Mouse (Mus musculus) lung, embryonic 14.5 days (tissue): ENCODE results near the gene Ccdc170. TPM values are rescaled to one million over a fixed set of nuclear protein-coding genes. Genes with fewer than 3 reads are reported as not detected.

ENCODE experiments used
- ATAC-seq: fragments of 200-750 bp; cut with Nextera tagmentation; 2 replicates; pipeline ENCODE4 v1.8.0; 2017; ENCODE audit warnings: mild to moderate bottlenecking, moderate TSS enrichment, moderate library complexity; ENCODE audit not compliant: insufficient read depth
- DNase-seq: peaks from one replicate; pipeline ENCODE4 v3.0.0-alpha.2; 2015
- H3K27ac ChIP-seq: fragments of 300-500 bp; sonication (generic); 2 replicates; pipeline ENCODE4 v1.5.1; 2014; ENCODE audit warnings: low read depth, mild to moderate bottlenecking, moderate library complexity
- H3K27me3 ChIP-seq: fragments of 300-500 bp; sonication (generic); 2 replicates; pipeline ENCODE4 v1.6.1; 2014; ENCODE audit warnings: low read length, control low read depth; ENCODE audit not compliant: insufficient read depth
- H3K36me3 ChIP-seq: fragments of 300-500 bp; sonication (generic); 2 replicates; pipeline ENCODE4 v1.6.1; 2014; ENCODE audit warnings: control low read depth; ENCODE audit not compliant: insufficient read depth
- H3K4me1 ChIP-seq: fragments of 300-500 bp; sonication (generic); 2 replicates; pipeline ENCODE4 v1.6.1; 2014; ENCODE audit warnings: antibody characterized with exemption, control low read depth; ENCODE audit not compliant: insufficient read depth
- H3K4me2 ChIP-seq: fragments of 300-500 bp; sonication (generic); 2 replicates; pipeline ENCODE4 v1.6.1; 2014; ENCODE audit warnings: mild to moderate bottlenecking
- H3K4me3 ChIP-seq: fragments of 300-500 bp; sonication (generic); 2 replicates; pipeline ENCODE4 v1.5.1; 2014; ENCODE audit warnings: low read depth, low read length
- H3K9ac ChIP-seq: fragments of 300-500 bp; sonication (generic); 2 replicates; pipeline ENCODE4 v1.6.1; 2014
- H3K9me3 ChIP-seq: fragments of 300-500 bp; sonication (generic); 2 replicates; pipeline ENCODE4 v1.6.1; 2016; ENCODE audit warnings: low read depth, low read length, control low read depth
- CTCF ChIP-seq: IDR thresholded peaks from 2 replicates; pipeline ENCODE4 v1.5.1; 2016; ENCODE audit warnings: antibody characterized with exemption, low read depth
- WGBS: fragments of 180-500 bp; shearing (Covaris S2); extraction: QIAGEN DNeasy Blood & Tissue Kit; methylation state at CpG from one replicate; pipeline ENCODE4 v1.1.7; 2014; 5-methylcytosine and 5-hydroxymethylcytosine counted together
- polyA plus RNA-seq: library from polyadenylated mRNA; unstranded; fragments of >200 nt; fragmentation: Nextera tagmentation; extraction: Ambion mirVana; gene quantifications from 2 replicates; pipeline ENCODE4 v1.2.1, GENCODE M21; 2014

Gene Ccdc170
- polyA plus RNA-seq, 1 experiment from 2014 or later = 0.12 TPM

DNA sequence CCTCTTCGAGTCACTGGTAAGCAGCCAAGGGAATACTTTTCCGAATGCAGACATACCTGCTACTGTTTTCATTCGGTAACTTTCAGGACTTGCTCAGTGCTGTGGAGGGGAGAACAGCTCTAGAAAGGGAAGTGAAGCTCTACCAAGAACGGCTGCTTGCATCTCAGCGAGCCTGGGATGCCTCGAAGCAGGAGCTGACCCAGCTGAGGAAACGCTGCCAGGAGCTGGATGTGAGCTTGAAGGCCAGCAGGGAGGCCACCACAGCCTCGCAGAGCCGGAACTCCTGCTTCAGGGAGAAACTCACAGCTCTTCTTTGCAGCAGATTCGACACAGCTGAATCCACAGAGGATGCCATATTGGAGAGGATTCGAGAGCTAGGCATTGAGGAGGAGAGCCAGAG lies 51.6 kb downstream of the Ccdc170 start:
- Histone ChIP-seq H3K27ac (no peak overlapping the region), H3K36me3 (no peaks in the 10 kb centered on the region), H3K4me2 (no peak overlapping the region), H3K9ac (no peak overlapping the region), H3K9me3 (no peaks in the 10 kb centered on the region), H3K27me3 (no peaks in the 10 kb centered on the region), H3K4me1 (no peaks in the 10 kb centered on the region), H3K4me3 (no peak overlapping the region)
- no peak for TF ChIP-seq CTCF
- DNase-seq = no peak
- 79% methylated on average over 11 of the region's 11 CpGs for WGBS
- ATAC-seq = no peak

DNA sequence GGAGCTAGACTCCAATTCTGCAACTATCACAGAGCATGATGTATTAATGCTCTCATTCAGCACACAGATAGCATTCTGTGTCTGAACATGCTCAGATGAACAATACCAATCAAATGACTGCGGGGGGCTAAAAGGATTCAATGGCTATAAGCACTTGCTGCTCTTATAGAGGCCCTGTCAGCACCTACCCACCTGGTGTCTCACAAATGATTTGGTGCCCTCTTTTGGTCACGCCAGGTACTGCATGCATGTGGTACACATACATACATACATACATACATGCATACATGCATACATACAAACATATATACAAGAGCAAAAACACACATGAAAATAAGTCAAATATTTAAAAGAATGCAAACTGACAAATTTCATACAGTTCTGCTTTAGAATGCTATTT lies 63.2 kb downstream of the Ccdc170 start:
- Histone ChIP-seq H3K9ac (no peak overlapping the region), H3K9me3 (no peaks in the 10 kb centered on the region), H3K4me2 (no peak overlapping the region), H3K27ac (no peak overlapping the region), H3K27me3 (no peaks in the 10 kb centered on the region), H3K4me3 (no peak overlapping the region), H3K4me1 (no peaks in the 10 kb centered on the region), H3K36me3 (no peaks in the 10 kb centered on the region)
- WGBS = 95% methylated on average over 2 of the region's 2 CpGs
- DNase-seq = peak; percentile 21
- ATAC-seq = no peak
- TF ChIP-seq CTCF = peak; percentile 48

DNA sequence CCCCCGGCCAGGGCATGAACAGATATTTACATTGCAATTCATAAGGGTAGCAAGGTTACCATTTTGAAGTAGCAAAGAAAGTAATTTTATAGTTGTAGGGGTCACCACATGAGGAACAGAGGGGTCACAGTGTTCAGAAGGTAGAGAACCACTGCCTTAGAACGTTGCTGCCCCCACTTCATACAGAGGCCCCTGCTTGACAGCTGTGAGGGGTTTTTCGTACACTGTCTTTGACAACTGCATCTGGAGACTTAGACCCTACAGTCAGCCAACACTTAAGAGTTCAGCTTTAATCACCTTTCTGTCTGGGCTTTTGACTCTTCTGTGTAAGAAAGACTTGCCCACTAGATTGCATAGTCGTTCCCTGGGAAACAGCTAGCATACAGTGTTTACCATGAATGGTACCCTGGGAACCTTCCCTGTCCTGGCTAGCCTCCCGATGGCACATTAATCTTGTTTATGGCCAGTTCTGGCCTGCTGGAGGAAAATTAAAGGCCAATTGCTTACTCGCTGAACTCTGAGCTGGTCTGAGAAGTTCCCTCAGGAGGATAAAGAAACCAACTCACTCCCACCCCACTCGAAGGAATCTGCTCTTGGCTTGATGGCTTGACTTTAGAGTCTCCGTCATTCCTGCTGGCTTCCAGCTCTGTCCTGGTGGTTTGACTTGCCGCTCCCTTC lies 71.3 kb downstream of the Ccdc170 start:
- Histone ChIP-seq H3K9me3 (no peaks in the 10 kb centered on the region), H3K4me1 (no peaks in the 10 kb centered on the region), H3K4me2 (no peak overlapping the region), H3K9ac (no peak overlapping the region), H3K27me3 (no peaks in the 10 kb centered on the region), H3K4me3 (no peak overlapping the region), H3K36me3 (no peaks in the 10 kb centered on the region), H3K27ac (no peak overlapping the region)
- 50% methylated on average over 9 of the region's 9 CpGs for WGBS
- TF ChIP-seq CTCF = no peak
- peak; percentile 57 for DNase-seq
- ATAC-seq = peak; percentile 75; the same call in 1 of the 2 replicates

DNA sequence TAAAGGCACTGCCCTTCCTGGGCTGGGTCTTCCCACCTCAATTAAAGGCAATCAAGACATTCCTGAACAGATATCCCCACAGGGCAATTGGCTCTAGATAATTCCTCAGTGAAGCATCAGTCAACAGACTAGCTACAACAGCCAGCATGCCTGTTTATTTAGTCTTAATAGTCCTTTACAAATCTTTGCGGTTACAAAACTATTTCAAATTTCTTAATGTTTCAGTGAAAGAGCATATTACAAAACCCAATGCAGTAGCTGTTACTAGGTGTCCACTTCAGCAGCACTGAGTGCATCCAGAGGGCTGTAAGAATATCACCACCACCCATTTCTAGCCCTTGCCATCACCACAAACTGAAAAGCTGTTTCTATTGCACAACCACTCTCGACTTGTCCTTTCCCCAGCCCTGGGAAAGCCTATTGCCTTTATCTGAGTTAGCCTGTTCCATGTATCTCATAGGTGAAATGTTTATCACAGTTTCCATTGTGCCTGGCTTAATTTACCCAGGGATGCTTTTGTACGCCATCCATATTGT lies 74.6 kb downstream of the Ccdc170 start:
- H3K4me3 ChIP-seq = no peak overlapping the region
- DNase-seq (no peak), ATAC-seq (no peak)
- H3K4me2 ChIP-seq = no peak overlapping the region
- H3K9ac ChIP-seq = no peak overlapping the region
- TF ChIP-seq CTCF = no peak
- no peaks in the 10 kb centered on the region for H3K4me1 ChIP-seq
- H3K9me3 ChIP-seq = no peaks in the 10 kb centered on the region
- no peaks in the 10 kb centered on the region for H3K27me3 ChIP-seq
- H3K36me3 ChIP-seq = no peaks in the 10 kb centered on the region
- H3K27ac ChIP-seq = no peak overlapping the region
- WGBS = 75% methylated on average over 3 of the region's 3 CpGs

DNA sequence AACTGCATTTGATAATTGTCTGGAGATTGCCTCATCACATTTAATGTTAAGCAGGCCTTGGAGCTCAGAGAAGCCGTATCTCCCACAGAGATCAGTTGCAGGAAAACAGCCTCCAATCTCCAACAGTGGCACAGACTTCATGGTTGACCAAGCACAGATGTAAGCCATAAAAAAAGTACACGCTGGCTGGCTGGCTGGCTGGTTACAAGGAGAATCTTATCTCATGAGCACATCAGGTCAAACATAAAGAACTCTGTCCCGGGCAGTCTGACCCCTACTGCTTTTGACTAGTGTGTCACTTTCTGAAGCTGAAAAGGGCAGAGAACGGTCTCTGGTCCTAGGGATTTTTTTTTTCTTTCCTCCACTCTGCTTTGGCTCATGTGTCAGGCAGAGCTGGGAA lies 76.8 kb downstream of the Ccdc170 start:
- no peak for TF ChIP-seq CTCF
- DNase-seq (no peak), ATAC-seq (no peak)
- Histone ChIP-seq H3K4me3 (no peak overlapping the region), H3K9me3 (no peaks in the 10 kb centered on the region), H3K4me2 (no peak overlapping the region), H3K27ac (no peak overlapping the region), H3K36me3 (no peaks in the 10 kb centered on the region), H3K27me3 (no peaks in the 10 kb centered on the region), H3K4me1 (no peaks in the 10 kb centered on the region), H3K9ac (no peak overlapping the region)
- 52% methylated on average over 4 of the region's 4 CpGs for WGBS

GRCm38 (mm10) chr10:4565148-4565547 lies 82.8 kb downstream of the Ccdc170 start:
- H3K4me2 ChIP-seq = no peak overlapping the region
- no peaks in the 10 kb centered on the region for H3K4me1 ChIP-seq
- DNase-seq (no peak), ATAC-seq (no peak)
- H3K4me3 ChIP-seq = no peak overlapping the region
- H3K36me3 ChIP-seq = no peaks in the 10 kb centered on the region
- H3K27me3 ChIP-seq = no peaks in the 10 kb centered on the region
- TF ChIP-seq CTCF = no peak
- H3K9ac ChIP-seq = no peak overlapping the region
- no peaks in the 10 kb centered on the region for H3K9me3 ChIP-seq
- no peak overlapping the region for H3K27ac ChIP-seq
- WGBS = 89% methylated on average over 1 of the region's 1 CpGs

DNA sequence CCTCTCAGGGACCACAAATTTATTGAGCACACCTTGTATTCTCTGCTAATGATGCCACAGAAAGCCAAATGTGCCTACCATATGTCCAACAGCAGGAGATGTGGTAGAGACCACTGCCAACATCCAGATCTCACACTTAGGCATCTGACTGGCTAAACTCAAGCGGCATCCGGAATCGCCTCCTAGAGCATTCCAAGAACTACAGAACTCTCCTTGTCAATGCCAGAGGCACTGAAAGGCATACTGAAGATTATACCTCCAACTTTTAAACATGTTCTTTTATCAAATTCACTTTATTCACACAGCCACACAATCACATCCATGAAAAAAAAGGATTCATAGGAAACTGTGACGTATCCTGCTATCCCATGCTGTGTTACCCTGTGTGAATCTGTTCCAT lies 88.5 kb downstream of the Ccdc170 start:
- TF ChIP-seq CTCF = no peak
- no peak for ATAC-seq
- H3K9ac ChIP-seq = no peak overlapping the region
- H3K27ac ChIP-seq = no peak overlapping the region
- no peaks in the 10 kb centered on the region for H3K9me3 ChIP-seq
- H3K27me3 ChIP-seq = no peaks in the 10 kb centered on the region
- no peak overlapping the region for H3K4me2 ChIP-seq
- no peak overlapping the region for H3K4me3 ChIP-seq
- H3K4me1 ChIP-seq = no peaks in the 10 kb centered on the region
- no peaks in the 10 kb centered on the region for H3K36me3 ChIP-seq
- DNase-seq = no peak
- 88% methylated on average over 4 of the region's 4 CpGs for WGBS
